Mouse (Mus musculus) common myeloid progenitor, adult 5-6 weeks (primary cell): ENCODE measurements at regions not wholly inside any gene's neighbourhood (a gene's known extent, or its start where the extent isn't known, plus 50 kb on each side); places are given as distances from the start of the nearest gene placed in this dataset.

ENCODE experiments used
- ATAC-seq: replicated peaks from 2 replicates; pipeline ENCODE4 v1.8.0; 2016; ENCODE audit warnings: low read depth, mild to moderate bottlenecking, moderate TSS enrichment, inconsistent platforms; ENCODE audit not compliant: poor library complexity, severe bottlenecking

DNA sequence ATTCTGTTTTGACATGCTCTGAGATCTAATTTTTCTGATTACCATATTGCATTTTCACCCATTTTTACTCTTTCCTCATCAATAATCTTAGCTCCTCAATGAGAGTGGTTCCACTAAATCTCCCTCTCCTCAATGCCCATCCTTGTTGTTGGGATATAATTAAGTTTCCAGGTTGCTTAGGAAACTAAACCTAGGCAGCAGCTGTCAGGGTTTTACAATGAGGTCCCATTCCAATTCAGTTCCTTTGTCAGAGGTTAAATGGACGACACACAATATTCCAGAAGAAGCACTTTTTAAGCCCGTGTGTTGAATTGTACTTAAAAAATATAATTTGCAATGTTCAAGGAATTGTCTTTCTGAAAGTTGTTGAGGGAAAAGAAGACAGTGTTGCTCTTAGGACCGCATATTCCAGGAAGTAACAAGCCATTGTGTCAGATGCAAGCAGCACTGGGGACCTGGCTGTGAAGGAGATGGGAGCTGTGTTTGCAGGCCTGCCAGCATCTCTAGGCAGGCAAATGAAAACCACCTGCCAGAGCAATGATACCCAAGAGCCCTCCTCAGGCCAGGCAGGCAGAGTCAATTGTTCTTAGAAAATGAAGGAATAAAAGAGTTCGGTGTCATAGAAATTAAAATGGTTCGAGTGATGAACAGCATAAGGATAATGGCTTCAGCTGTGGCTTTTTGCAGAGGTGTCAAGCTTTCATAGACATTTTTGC lies 492.2 kb upstream of the Pbx1 start:
- ATAC-seq: no peak

DNA sequence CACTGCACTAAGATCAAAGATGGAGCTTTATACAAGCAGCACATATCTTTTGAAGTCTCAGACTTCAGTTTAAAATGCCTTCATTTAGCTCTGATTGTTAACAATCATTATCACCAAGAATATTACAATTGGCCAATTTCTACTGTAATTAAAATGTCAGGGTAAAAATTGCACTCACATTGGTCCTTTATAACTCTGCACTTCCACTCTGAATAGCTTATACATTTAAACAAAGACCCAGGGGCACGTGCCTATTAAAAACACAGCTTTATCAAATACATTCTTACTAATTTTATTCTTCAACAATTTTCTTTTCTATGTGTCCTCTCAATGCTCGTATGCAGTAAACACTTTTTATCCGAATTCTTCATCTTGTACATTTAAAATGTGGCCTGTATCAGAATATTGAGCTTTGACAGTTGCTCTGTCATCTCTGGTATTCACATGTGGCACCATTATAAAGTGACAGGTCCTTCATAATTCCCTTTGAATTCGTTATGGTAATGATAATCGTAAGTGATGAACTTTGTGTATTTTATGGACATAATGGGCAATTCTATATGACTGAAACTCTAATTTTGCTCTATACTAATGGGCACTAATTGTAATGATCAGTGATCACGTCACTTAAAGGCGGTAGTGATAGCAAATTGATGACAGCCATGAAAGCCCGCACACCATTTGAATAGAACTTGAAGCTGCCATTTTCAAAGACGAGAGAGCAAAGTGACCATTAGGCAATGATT lies 486.4 kb upstream of the Pbx1 start:
- no peak for ATAC-seq

DNA sequence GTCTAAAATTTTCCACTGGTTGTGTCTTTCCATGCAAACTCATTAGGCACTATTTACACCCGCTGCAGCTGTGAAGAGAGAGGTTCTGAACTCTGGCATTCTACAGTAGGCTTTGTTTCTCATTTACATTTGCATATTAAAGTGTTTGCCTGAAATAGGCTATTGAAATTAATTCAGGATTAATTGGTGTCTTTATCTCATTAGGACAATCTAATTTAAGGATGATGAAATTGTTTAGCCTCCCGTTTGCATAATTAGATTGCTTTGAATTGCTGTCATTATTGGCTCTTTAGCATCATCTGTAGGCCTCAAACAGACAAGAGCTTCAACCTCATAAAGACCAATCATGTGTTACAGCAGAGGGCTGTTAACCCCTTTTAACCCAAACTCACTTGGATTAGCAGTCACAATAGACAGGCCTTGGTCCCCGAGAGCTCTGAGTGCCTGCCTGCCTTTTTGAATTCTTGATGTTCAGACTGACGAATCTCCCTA lies 476.7 kb upstream of the Pbx1 start:
- ATAC-seq: no peak

DNA sequence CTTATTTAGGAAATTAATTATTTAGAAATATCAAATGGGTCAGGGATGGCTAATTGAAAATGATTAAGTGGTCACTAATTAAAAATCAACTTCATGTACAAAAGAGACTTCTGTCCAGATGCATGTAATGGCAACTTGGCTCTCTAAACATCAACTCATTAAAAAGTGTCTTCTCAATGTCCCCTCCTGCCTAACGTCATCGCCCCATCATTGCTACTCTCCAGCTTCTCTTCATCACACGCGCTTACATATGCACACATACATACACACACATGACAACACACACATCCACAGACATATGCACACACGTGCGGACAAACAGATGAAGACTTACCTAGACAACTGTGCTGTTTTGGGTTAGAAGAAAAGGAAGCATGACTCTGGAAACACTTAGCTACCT lies 476.1 kb upstream of the Pbx1 start:
- no peak for ATAC-seq

DNA sequence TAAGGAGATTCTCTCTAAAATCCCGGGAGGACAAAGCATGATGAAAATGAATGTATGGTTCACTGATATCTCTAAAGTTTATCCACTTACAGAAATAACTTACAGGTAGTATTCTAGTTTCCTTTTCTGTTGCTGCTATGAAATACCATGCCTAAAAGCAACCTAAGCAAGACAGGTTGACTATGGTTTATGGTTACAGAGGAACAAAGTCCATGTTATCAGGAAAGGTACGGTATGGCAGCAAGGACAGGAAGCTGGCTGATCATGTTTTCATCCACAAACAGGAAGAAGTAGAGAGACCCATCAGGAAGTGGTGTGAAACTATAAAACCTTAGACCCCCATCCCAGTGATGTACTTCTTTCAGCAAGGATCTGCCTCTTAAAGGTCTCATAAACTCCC lies 466.4 kb upstream of the Pbx1 start:
- no peak for ATAC-seq

DNA sequence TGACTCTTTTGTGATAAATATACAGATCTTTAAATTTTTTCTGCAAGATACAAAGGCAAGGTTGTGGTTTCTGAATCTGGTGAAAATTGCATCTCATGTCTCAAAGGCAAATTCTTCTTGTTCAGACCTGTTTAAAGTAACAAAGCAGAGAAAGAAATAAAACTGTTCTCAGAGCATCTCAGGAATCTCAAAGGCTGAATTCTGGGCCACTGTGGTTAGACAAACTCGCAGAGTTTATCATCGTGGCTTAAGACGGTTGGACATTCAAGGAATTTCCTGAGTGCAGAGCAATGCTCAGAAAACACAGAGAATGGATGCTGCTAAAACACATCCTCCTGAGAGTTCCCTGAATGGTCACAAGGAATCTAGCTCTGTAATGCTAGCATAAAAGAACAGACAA lies 429.5 kb upstream of the Pbx1 start:
- no peak for ATAC-seq

DNA sequence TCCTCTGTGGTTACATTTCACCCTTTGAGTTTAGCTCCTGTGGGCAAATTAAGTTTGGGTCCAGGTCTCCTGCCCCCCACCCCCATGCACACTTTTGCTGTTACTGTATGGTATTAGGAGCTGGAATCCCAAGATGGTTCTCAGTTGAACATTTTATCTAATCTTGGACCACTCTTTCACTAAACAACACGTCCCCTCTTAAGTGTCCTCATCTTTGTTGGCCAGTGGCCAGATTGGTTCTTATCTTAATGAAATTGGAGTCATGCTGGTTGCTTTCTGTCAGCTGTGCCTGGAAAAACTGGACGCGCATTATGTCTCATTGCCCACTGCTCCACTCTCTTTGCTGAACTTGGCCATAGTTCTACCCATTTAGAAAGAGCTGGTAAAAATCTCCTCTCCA lies 391.1 kb upstream of the Pbx1 start:
- ATAC-seq: no peak

DNA sequence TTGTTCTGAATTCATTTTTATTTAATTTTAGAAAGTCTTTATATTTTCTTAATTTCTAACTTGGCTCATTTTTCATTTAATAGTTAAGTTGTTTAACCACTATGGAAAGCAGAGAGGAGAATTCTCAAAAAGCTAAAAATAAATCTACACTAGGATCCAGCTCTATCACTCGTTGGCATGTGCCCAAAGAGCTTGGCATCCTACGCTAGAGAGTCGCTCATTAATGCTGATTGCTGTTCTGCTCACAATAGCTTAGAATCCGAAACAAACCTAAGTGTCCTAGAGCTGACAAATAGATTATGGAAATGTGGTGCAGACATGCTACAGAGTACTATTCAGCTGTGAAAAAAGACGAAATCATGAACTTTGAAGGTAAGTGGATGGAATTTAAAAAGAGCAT lies 386.3 kb upstream of the Pbx1 start:
- ATAC-seq: no peak

DNA sequence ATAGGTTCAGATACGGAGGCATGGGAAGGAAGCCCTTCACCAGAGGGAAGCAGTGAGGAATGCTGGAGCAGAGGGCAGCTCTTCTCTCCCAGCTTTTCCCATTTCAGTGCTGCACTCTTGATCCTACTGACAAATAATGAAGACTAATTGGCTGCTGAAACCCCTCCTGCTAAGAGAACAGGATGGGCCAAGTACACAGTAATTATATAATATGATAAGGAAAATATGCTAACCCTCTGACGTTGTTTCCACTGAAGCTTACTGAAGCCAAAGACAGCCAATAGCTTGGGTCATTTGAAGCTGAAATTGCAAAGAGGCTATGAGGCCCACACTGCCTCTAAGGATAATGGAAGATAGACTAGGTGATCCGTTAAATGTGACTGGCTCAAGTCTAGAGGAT lies 375.0 kb upstream of the Pbx1 start:
- ATAC-seq: no peak

DNA sequence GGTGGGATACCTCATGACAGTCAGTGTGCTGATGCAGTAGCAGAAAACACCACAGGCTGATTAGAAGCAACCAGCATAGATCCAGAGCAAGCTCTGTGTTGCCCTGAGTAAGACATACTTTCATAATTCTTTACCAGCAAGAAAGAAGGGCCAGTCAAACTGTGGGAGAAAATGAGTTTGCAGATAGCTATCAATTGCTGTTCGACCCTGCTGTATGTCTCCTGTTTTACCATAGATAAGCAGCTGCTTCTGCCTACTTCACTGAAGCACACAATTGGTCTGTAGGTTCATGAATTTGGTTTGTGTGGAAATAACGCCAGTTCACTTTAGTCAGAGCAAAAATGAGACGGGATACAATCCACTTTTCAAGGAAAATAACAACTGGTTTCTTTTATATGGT lies 373.4 kb upstream of the Pbx1 start:
- ATAC-seq: no peak

DNA sequence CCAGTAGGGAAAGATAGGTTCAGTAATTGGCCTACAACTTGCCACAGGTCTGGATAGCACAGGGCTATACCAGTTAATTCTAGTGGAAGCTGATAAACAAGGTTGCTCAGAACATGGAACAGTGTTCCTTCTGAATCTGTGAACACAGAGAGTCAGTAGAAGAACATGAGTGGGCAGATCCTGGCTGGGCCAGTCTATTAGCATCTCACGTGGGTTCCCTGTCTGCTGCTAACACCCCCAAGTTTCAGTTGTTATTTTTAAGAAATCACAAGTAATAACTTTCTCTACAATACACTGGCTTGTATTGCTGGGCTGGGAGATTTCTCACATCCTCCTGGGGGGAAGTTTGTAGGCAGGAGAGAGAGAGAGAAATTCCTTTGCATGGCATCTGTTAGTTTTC lies 369.0 kb upstream of the Pbx1 start:
- ATAC-seq: no peak

DNA sequence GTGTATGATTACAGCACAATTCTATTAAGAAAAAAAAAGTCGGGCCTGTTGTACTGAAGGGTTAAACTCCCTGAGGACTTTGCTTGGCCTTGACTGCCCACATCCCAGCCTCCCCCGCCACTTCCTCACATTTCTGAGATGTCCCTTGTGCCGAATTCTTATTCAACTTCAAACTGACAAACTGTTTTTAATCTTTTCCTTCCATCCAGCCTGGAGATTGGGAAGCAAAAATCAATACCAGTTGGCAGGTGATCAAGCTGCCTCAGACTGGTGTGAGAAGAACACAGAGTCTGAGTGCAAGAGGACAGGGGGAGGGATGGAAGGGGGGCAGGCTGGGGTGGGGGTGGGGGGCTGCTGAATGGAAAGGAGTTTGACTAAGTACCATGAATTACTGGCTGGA lies 354.7 kb upstream of the Pbx1 start:
- no peak for ATAC-seq

DNA sequence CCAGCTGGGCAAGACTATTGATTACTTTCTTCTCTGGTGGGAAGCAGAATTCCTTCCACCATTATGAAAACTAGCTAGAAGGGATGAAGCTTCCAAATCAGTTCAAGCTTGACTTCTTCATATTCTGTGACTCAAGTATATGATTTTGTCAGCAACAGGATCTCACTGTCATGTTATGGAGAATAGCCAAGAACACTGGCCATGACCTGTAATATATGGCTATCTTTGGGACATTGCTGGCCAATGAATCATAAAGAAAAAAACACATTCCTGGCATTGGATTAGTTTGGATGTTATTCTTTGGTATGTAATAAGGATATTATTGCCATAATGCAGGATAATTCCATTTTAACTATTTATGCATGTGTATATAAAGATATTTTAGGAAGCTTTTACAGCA lies 351.8 kb upstream of the Pbx1 start:
- no peak for ATAC-seq

DNA sequence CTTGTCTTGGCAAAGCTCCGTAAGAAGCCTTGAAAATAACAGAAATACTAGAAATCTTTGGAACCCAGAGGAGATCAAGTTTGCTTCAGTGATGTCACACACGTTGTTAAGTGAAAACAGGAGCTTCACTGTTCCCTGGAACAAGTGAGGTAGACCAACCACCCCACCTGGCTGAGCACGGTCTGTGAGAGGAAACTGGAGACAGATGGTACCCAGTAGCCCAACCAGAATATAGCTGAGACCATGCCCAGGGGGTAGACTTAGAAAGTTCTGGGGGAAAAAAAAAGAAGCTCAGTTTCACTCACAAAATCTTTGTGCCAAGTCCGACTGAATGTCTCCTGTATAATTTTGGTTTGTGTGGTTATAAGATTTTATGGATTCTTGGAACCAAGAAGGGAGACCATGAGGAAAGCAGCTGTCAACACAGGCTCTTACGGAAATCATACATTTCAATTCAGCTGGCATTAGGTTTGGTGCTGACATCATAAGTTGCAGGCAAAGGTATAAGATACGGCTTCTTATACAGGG lies 332.4 kb upstream of the Pbx1 start:
- no peak for ATAC-seq

DNA sequence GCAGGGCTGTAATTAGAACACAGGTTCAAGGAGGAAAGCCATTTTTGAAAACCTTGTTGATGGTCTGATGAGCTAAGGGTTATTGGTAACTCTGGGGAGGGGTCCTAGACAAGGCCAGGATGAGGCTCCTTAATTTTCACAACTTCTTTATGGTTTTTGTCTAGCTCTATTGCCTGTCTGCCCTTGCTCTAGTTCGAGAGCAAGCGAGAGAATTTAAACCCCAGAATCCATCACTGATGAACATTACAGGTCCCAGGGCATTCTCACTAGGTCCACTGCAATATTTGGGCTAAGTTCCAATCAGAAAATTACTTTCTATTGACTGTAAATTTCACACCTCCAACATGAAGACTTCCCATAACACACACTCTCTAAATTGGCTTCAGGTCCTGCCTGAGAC lies 329.0 kb upstream of the Pbx1 start:
- no peak for ATAC-seq

DNA sequence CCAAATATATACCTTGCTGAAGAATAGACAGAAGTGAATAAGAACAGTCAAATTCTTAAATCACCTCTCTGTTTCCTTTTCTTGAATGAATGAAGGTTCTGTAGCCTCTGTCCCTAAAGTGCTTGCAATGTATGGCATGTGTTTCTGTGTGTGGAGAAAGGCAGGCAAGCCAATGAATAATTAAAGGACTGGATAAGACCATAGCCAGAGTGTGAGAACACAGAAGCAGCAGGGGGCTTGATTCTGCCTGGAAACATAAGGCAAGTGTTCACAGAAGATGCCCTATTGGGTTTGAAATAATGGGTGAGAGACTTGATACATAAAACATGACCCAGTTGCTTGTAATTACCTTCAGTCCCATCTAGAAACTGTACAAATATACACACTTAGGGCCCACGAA lies 328.2 kb upstream of the Pbx1 start:
- ATAC-seq: no peak

DNA sequence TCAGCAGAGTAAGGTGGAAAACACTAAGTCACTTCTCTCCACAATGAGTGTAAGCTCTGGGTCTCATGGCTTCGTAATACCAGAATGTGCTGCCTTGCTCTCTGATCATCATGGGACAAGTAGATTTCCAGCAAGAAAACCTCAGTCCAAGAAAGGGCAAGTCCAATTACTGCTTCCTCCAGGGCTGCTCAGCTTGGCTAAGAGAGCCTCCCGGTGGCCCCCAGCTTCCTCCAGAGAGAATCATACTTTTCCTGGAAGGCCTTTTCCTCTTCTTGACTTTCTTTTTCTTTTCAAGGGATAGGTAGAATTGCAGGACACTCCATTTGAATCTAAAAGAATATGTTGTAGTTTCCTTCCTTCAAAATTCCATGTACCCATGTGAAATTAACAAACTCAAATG lies 326.8 kb upstream of the Pbx1 start:
- ATAC-seq: no peak

DNA sequence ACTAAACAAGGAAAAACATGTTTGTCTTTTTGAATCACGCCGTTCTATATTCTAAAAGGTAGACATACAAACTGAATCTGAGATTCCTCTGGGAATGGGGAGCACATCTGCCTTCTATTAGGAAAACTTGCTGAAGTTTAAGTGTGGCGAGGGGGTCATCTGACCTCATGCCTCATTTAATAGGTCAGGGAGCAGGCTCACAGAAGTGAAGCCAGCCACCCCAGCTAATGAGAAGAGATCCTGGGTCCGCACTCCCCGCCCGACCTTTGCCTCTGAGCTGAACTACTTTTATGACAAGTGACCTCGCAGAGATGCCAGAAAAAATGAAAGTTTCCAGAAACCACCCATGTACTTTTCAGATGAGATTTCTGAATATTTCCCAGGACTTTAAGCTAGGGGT lies 322.1 kb upstream of the Pbx1 start:
- ATAC-seq: no peak

DNA sequence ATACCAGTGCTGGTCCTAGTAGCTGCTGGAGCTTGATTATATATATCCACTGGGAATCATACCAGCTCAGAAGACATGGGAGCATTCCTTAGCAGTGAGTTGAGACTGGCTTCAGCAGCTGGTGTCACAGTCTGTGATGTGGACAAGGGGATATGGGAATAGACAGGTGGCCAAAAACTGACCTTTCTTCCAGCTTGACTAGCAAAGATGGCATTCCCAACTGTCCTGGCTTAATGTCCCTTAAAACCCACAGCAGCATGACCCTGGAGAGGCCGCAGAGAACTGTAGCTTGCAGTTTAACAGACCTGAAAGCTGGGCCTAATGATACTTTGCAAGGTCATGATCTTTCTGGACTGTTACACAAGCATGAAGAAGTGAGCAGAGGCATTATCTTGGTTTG lies 311.4 kb upstream of the Pbx1 start:
- no peak for ATAC-seq

DNA sequence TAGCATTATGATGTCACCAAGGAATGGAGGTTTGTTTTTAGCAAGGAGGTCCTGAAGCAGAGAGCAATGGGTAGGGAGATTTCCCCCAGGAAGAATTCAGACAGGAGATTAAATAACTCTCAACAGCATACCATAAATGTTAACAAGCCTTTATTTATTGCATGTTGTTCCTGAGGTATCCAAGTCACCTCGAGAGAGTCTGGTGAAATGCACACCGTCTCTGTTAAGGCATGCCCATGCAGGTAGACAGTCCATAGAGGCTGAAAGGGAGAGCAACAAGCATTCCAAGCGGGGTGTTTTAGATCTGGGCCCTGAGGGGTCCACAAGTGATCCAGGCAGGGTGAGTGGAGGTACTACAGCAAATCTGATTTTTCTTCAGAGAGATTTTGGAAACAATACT lies 305.9 kb upstream of the Pbx1 start:
- no peak for ATAC-seq

DNA sequence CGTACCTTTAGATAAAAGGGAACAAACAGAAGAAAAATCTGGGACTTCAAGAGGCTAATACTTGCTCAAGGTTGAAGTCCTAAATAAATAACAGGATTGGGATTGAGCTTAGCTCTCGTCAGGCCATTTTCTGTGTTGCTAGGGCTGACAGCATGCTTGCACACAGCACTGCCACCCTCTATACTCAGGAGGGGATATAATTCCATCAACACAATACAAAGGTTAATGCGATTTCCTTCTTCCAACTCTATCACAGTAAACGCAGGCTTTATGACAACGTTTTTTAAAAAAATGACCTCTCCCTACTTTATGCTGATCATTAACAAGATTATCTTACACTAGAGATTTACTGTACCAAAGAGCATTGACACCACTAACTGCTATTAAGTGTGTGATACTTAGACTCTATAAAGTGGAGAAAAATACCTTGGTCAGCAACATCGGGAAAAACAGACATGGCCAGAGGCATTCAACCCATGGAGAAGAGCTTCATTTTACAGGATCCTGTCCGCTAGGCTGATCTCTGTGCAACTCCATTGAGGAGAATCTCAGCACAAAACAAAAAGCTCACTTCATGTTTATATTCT lies 305.3 kb upstream of the Pbx1 start:
- no peak for ATAC-seq
